Mouse (Mus musculus): ENCODE measurements around the gene Fyttd1. TPM values are rescaled to one million over a fixed set of nuclear protein-coding genes. Genes with fewer than 3 reads are reported as not detected.
"Not testable (repeated sequence)": the region's sequence is repeated elsewhere in the genome, so short reads cannot be mapped to it uniquely, and the experiment has no call there.

The Fyttd1 gene
- polyA plus RNA-seq, 1 experiment from 2014 or later = 143 TPM

- WGBS = 88% methylated on average over 1 of the region's 1 CpGs
- Histone ChIP-seq H3K27ac (no peak overlapping the region), H3K36me3 (replicated peaks; ENCODE audit: control insufficient read depth, insufficient read depth) (no peaks in the 10 kb centered on the region), H3K4me2 (replicated peaks) (no peak overlapping the region), H3K27me3 (ENCODE audit: control insufficient read depth, insufficient read depth, low read length) (no peaks in the 10 kb centered on the region), H3K9me3 (ENCODE audit: control insufficient read depth, low read length) (no peaks in the 10 kb centered on the region), H3K4me3 (replicated peaks; ENCODE audit: low read length) (no peak overlapping the region), H3K4me1 (replicated peaks; ENCODE audit: control insufficient read depth, insufficient read depth, low read length) (0 out of 2 replicates have a peak, but pooled peaks cover 6% of the 10 kb centered on the region), H3K9ac (no peak overlapping the region)
- no peak for DNase-seq (ENCODE audit: low spot score)
- ATAC-seq (ENCODE audit: low FRiP score) = no peak
These were observed 57.8 kb downstream of the Fyttd1 start for GRCm38 (mm10) chr16:32935088-32935487.

GRCm38 (mm10) chr16:32937358-32937757 is 60.1 kb downstream of the Fyttd1 start:
- H3K9ac ChIP-seq = no peak overlapping the region
- H3K27ac ChIP-seq = no peak overlapping the region
- no peak overlapping the region for H3K4me3 ChIP-seq (replicated peaks; ENCODE audit: low read length)
- WGBS = 88% methylated on average over 2 of the region's 2 CpGs
- DNase-seq (ENCODE audit: low spot score) = no peak
- H3K27me3 ChIP-seq (ENCODE audit: control insufficient read depth, insufficient read depth, low read length) = no peaks in the 10 kb centered on the region
- H3K36me3 ChIP-seq (replicated peaks; ENCODE audit: control insufficient read depth, insufficient read depth) = no peaks in the 10 kb centered on the region
- H3K9me3 ChIP-seq (ENCODE audit: control insufficient read depth, low read length) = no peaks in the 10 kb centered on the region
- H3K4me2 ChIP-seq (replicated peaks) = no peak overlapping the region
- ATAC-seq (ENCODE audit: low FRiP score) = no peak
- 0 out of 2 replicates have a peak, but pooled peaks cover 3% of the 10 kb centered on the region for H3K4me1 ChIP-seq (replicated peaks; ENCODE audit: control insufficient read depth, insufficient read depth, low read length)

DNA sequence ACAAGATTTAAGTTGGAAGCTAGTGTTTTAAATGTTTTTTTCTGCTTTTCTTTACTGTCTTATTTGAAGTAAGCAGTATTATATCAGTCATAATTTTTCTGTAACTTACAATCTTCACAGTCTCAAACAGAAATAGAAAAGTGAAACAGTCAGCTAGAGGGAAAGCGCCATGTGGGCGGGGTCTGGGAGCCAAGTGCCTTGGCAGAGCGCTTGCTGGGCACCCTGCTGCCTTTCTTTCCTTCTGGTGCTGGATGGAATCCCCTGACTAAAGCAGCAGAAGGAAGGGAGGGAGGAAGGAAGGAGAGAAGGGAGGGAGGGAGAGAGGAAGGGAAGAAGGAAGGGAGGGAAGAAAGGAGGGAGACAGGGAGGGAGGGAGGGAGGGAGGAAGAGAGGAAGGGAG is 62.0 kb downstream of the Fyttd1 start:
- ATAC-seq (ENCODE audit: low FRiP score); H3K9me3 ChIP-seq (ENCODE audit: control insufficient read depth, low read length); H3K36me3 ChIP-seq (replicated peaks; ENCODE audit: control insufficient read depth, insufficient read depth); H3K27ac ChIP-seq; H3K9ac ChIP-seq; H3K27me3 ChIP-seq (ENCODE audit: control insufficient read depth, insufficient read depth, low read length); H3K4me2 ChIP-seq (replicated peaks); H3K4me3 ChIP-seq (replicated peaks; ENCODE audit: low read length); DNase-seq (ENCODE audit: low spot score); H3K4me1 ChIP-seq (replicated peaks; ENCODE audit: control insufficient read depth, insufficient read depth, low read length): not testable (repeated sequence)
- 23% methylated on average over 3 of the region's 3 CpGs for WGBS

- WGBS = 84% methylated on average over 3 of the region's 4 CpGs
- H3K27me3 ChIP-seq (ENCODE audit: control insufficient read depth, insufficient read depth, low read length); H3K4me2 ChIP-seq (replicated peaks); DNase-seq (ENCODE audit: low spot score); ATAC-seq (ENCODE audit: low FRiP score); H3K36me3 ChIP-seq (replicated peaks; ENCODE audit: control insufficient read depth, insufficient read depth); H3K9me3 ChIP-seq (ENCODE audit: control insufficient read depth, low read length); H3K4me1 ChIP-seq (replicated peaks; ENCODE audit: control insufficient read depth, insufficient read depth, low read length); H3K9ac ChIP-seq; H3K27ac ChIP-seq; H3K4me3 ChIP-seq (replicated peaks; ENCODE audit: low read length): not testable (repeated sequence)
These were observed 62.4 kb downstream of the Fyttd1 start for GRCm38 (mm10) chr16:32939716-32940115.

- 93% methylated on average over 1 of the region's 2 CpGs for WGBS
- H3K27ac ChIP-seq; H3K36me3 ChIP-seq (replicated peaks; ENCODE audit: control insufficient read depth, insufficient read depth); H3K27me3 ChIP-seq (ENCODE audit: control insufficient read depth, insufficient read depth, low read length); H3K9ac ChIP-seq; H3K9me3 ChIP-seq (ENCODE audit: control insufficient read depth, low read length); H3K4me3 ChIP-seq (replicated peaks; ENCODE audit: low read length); DNase-seq (ENCODE audit: low spot score); H3K4me1 ChIP-seq (replicated peaks; ENCODE audit: control insufficient read depth, insufficient read depth, low read length); ATAC-seq (ENCODE audit: low FRiP score); H3K4me2 ChIP-seq (replicated peaks): not testable (repeated sequence)
These were observed 63.9 kb downstream of the Fyttd1 start for GRCm38 (mm10) chr16:32941226-32941625.

DNA sequence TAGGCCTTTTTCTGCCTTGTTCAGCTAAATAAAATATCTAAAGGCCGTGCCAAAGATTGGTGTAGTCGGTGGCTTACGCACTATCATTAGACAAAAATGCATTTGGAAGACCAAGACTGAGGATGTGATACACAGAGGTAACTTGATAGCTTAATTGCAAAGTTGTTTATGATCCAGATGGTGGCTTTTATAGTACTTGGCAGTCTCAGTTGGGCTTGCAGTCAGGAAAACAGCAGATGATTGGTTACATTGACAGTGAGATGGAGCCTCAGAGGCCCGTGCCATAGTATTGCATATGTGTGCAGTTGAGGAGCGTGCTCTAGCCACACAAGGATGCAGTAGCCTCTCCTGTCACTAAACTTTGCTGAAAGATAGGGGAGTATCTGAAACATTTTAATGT is 65.4 kb downstream of the Fyttd1 start:
- H3K4me2 ChIP-seq (replicated peaks) = no peak overlapping the region
- no peak overlapping the region for H3K9ac ChIP-seq
- DNase-seq (ENCODE audit: low spot score) = no peak
- no peak overlapping the region; the same call in 1 of the 2 replicates for H3K27ac ChIP-seq
- H3K36me3 ChIP-seq (replicated peaks; ENCODE audit: control insufficient read depth, insufficient read depth) = no peaks in the 10 kb centered on the region
- H3K4me1 ChIP-seq (replicated peaks; ENCODE audit: control insufficient read depth, insufficient read depth, low read length) = no peaks in the 10 kb centered on the region
- H3K27me3 ChIP-seq (ENCODE audit: control insufficient read depth, insufficient read depth, low read length) = no peaks in the 10 kb centered on the region
- H3K4me3 ChIP-seq (replicated peaks; ENCODE audit: low read length) = no peak overlapping the region
- ATAC-seq (ENCODE audit: low FRiP score) = no peak
- no peaks in the 10 kb centered on the region for H3K9me3 ChIP-seq (ENCODE audit: control insufficient read depth, low read length)
- WGBS = 85% methylated on average over 5 of the region's 5 CpGs

DNA sequence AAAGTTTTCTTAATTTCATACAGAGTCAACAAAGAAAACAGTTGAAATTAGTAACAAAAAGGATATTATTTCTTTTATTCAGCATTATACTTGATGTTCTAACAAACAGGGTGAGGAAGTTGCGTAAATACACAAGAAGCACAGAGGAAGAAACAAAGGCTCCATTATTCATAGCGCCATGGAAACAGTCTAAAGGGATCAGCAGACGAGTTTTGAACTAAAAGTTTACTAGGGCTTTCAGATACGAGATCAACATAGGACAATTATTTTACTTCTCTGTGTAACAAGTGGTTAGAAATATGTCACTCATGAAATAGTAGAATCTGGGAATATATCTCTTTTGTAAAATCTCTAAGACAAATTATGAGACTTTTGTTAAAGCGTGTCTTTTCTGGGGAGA is 68.1 kb downstream of the Fyttd1 start:
- H3K4me1 ChIP-seq (replicated peaks; ENCODE audit: control insufficient read depth, insufficient read depth, low read length) = no peaks in the 10 kb centered on the region
- H3K9ac ChIP-seq = no peak overlapping the region
- H3K27me3 ChIP-seq (ENCODE audit: control insufficient read depth, insufficient read depth, low read length) = no peaks in the 10 kb centered on the region
- peak overlapping the region; percentile 32; the same call in 1 of the 2 replicates for H3K27ac ChIP-seq
- no peak for ATAC-seq (ENCODE audit: low FRiP score)
- H3K4me3 ChIP-seq (replicated peaks; ENCODE audit: low read length) = no peak overlapping the region
- 44% methylated on average over 5 of the region's 5 CpGs for WGBS
- H3K36me3 ChIP-seq (replicated peaks; ENCODE audit: control insufficient read depth, insufficient read depth) = no peaks in the 10 kb centered on the region
- no peak for DNase-seq (ENCODE audit: low spot score)
- no peak overlapping the region for H3K4me2 ChIP-seq (replicated peaks)
- H3K9me3 ChIP-seq (ENCODE audit: control insufficient read depth, low read length) = no peaks in the 10 kb centered on the region

- H3K4me2 ChIP-seq (replicated peaks) = no peak overlapping the region
- H3K4me3 ChIP-seq (replicated peaks; ENCODE audit: low read length) = no peak overlapping the region
- no peak for ATAC-seq (ENCODE audit: low FRiP score)
- H3K36me3 ChIP-seq (replicated peaks; ENCODE audit: control insufficient read depth, insufficient read depth) = peaks cover 4% of the 10 kb centered on the region
- no peak for DNase-seq (ENCODE audit: low spot score)
- H3K9me3 ChIP-seq (ENCODE audit: control insufficient read depth, low read length) = no peaks in the 10 kb centered on the region
- no peak overlapping the region for H3K27ac ChIP-seq
- no peaks in the 10 kb centered on the region for H3K4me1 ChIP-seq (replicated peaks; ENCODE audit: control insufficient read depth, insufficient read depth, low read length)
- H3K9ac ChIP-seq = no peak overlapping the region
- H3K27me3 ChIP-seq (ENCODE audit: control insufficient read depth, insufficient read depth, low read length) = no peaks in the 10 kb centered on the region
- WGBS = 79% methylated on average over 8 of the region's 8 CpGs
These were observed 70.7 kb downstream of the Fyttd1 start for GRCm38 (mm10) chr16:32948016-32948415.

- ATAC-seq (ENCODE audit: low FRiP score) (no peak), DNase-seq (ENCODE audit: low spot score) (no peak)
- H3K4me3 ChIP-seq (replicated peaks; ENCODE audit: low read length) = no peak overlapping the region
- no peak overlapping the region for H3K4me2 ChIP-seq (replicated peaks)
- no peak overlapping the region for H3K27ac ChIP-seq
- no peaks in the 10 kb centered on the region for H3K4me1 ChIP-seq (replicated peaks; ENCODE audit: control insufficient read depth, insufficient read depth, low read length)
- H3K9me3 ChIP-seq (ENCODE audit: control insufficient read depth, low read length) = no peaks in the 10 kb centered on the region
- H3K9ac ChIP-seq = no peak overlapping the region
- H3K36me3 ChIP-seq (replicated peaks; ENCODE audit: control insufficient read depth, insufficient read depth) = peaks cover 6% of the 10 kb centered on the region
- no peaks in the 10 kb centered on the region for H3K27me3 ChIP-seq (ENCODE audit: control insufficient read depth, insufficient read depth, low read length)
- WGBS = 91% methylated on average over 5 of the region's 5 CpGs
These were observed 71.4 kb downstream of the Fyttd1 start for GRCm38 (mm10) chr16:32948656-32949055.

DNA sequence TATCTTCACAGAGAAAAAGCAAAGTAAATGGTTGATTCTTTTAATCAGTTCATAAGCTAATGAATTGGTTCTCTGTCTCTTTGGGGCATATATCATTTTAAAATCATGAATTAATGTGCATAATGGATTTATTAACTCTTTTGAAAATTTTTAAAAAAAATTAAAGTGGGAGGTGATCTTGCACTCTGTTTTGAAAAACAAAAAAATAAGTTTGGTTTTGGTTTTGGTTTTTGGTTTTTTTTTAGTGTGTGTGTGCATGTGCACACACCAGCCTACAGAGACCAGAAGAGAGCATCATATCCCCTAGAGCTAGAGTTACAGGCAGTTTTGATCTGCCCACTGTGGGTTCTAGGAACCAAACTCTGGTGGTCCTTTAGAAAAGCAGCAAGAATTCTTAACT is 72.0 kb downstream of the Fyttd1 start:
- H3K27me3 ChIP-seq (ENCODE audit: control insufficient read depth, insufficient read depth, low read length) = no peaks in the 10 kb centered on the region
- H3K36me3 ChIP-seq (replicated peaks; ENCODE audit: control insufficient read depth, insufficient read depth) = peaks cover 6% of the 10 kb centered on the region
- no peak overlapping the region for H3K9ac ChIP-seq
- ATAC-seq (ENCODE audit: low FRiP score) = no peak
- H3K4me3 ChIP-seq (replicated peaks; ENCODE audit: low read length) = no peak overlapping the region
- no peak for DNase-seq (ENCODE audit: low spot score)
- no peak overlapping the region for H3K27ac ChIP-seq
- no peak overlapping the region for H3K4me2 ChIP-seq (replicated peaks)
- H3K9me3 ChIP-seq (ENCODE audit: control insufficient read depth, low read length) = no peaks in the 10 kb centered on the region
- no peaks in the 10 kb centered on the region for H3K4me1 ChIP-seq (replicated peaks; ENCODE audit: control insufficient read depth, insufficient read depth, low read length)
